Mouse (Mus musculus) MEL (cell line): ENCODE measurements around the gene Maml3. TPM values are rescaled to one million over a fixed set of nuclear protein-coding genes. Genes with fewer than 3 reads are reported as not detected.

Experiments used
- DNase-seq: peaks from one replicate; pipeline ENCODE4 v3.0.0; 2011; ENCODE audit warnings: low read depth, low spot score
- H3K27ac ChIP-seq: 2 replicates; pipeline ENCODE4 v1.5.1; 2012; ENCODE audit warnings: low read depth, mild to moderate bottlenecking, control low read depth, low read length, moderate library complexity; ENCODE audit not compliant: control insufficient read depth
- H3K27me3 ChIP-seq, 2 experiments: fragments of 150-350 bp in 1 of 2; sonication (generic) in 1 of 2; 2 replicates each; pipeline ENCODE4 v1.6.1; 2012; ENCODE audit warnings: low read length in 2 of 2, mild to moderate bottlenecking in 2 of 2, improper control_type of control experiment in 1 of 2, moderate library complexity in 1 of 2; ENCODE audit not compliant: insufficient read depth in 2 of 2, control insufficient read depth in 1 of 2
- H3K36me3 ChIP-seq, 2 experiments: 2 replicates each; pipeline ENCODE4 v1.6.1; 2012 to 2014; ENCODE audit warnings: low read length in 2 of 2, improper control_type of control experiment in 1 of 2, inconsistent platforms in 1 of 2, mild to moderate bottlenecking in 1 of 2; ENCODE audit not compliant: insufficient read depth in 2 of 2, control insufficient read depth in 1 of 2
- H3K4me1 ChIP-seq, 2 experiments: fragments of 150-350 bp in 1 of 2; sonication (generic) in 1 of 2; 2 replicates each; pipeline ENCODE4 v1.6.1; 2012; ENCODE audit warnings: low read length in 2 of 2, improper control_type of control experiment in 1 of 2, mild to moderate bottlenecking in 1 of 2; ENCODE audit not compliant: insufficient read depth in 2 of 2, control insufficient read depth in 1 of 2
- H3K4me3 ChIP-seq, 2 experiments: fragments of 150-350 bp in 1 of 2; sonication (generic) in 1 of 2; 2 replicates each; pipeline ENCODE4 v1.5.1; 2012; ENCODE audit warnings: low read depth in 2 of 2, low read length in 2 of 2, mild to moderate bottlenecking in 2 of 2, moderate library complexity in 2 of 2, control low read depth in 1 of 2, improper control_type of control experiment in 1 of 2; ENCODE audit not compliant: control insufficient read depth in 1 of 2, insufficient read depth in 1 of 2
- H3K79me2 ChIP-seq: 2 replicates; pipeline ENCODE4 v1.6.1; 2012; ENCODE audit warnings: mild to moderate bottlenecking, low read length, moderate library complexity; ENCODE audit not compliant: control insufficient read depth, poor library complexity, insufficient read depth
- H3K9ac ChIP-seq: 2 replicates; pipeline ENCODE4 v1.6.1; 2012; ENCODE audit warnings: low read depth, mild to moderate bottlenecking, control low read depth, low read length, moderate library complexity; ENCODE audit not compliant: control insufficient read depth, poor library complexity, severe bottlenecking
- H3K9me3 ChIP-seq: fragments of 150-350 bp; sonication (generic); replicated peaks from 2 replicates; pipeline ENCODE4 v1.6.1; 2012; ENCODE audit warnings: mild to moderate bottlenecking, low read length, improper control_type of control experiment, moderate library complexity; ENCODE audit not compliant: insufficient read depth
- BHLHE40 ChIP-seq: IDR thresholded peaks from 2 replicates; pipeline ENCODE4 v1.6.1; 2012; ENCODE audit warnings: low read depth, mild to moderate bottlenecking, inconsistent platforms, low read length, improper control_type of control experiment, borderline replicate concordance
- ELF1 ChIP-seq: IDR thresholded peaks from 2 replicates; pipeline ENCODE4 v1.6.1; 2014; ENCODE audit warnings: low read depth, mild to moderate bottlenecking, inconsistent platforms, low read length, improper control_type of control experiment, moderate library complexity
- ETS1 ChIP-seq: IDR thresholded peaks from 2 replicates; pipeline ENCODE4 v1.6.1; 2012; ENCODE audit warnings: low read depth, mild to moderate bottlenecking, inconsistent platforms, low read length, improper control_type of control experiment, moderate library complexity
- GABPA ChIP-seq: IDR thresholded peaks from 2 replicates; pipeline ENCODE4 v1.6.1; 2012; ENCODE audit warnings: low read depth, mild to moderate bottlenecking, inconsistent platforms, low read length, improper control_type of control experiment, moderate library complexity
- JUND ChIP-seq: IDR thresholded peaks from 2 replicates; pipeline ENCODE4 v1.6.1; 2011; ENCODE audit warnings: low read depth, mild to moderate bottlenecking, improper control_type of control experiment, low read length
- KAT2A ChIP-seq: conservative IDR thresholded peaks from 2 replicates; pipeline ENCODE4 v1.6.1; 2012; ENCODE audit warnings: low read depth, low read length, improper control_type of control experiment, inconsistent platforms
- MAFK ChIP-seq: IDR thresholded peaks from 2 replicates; pipeline ENCODE4 v1.6.1; 2011; ENCODE audit warnings: low read depth, mild to moderate bottlenecking, low read length, improper control_type of control experiment, borderline replicate concordance
- MAX ChIP-seq: IDR thresholded peaks from 2 replicates; pipeline ENCODE4 v1.6.1; 2011; ENCODE audit warnings: low read length, improper control_type of control experiment
- MAZ ChIP-seq: IDR thresholded peaks from 2 replicates; pipeline ENCODE4 v1.6.1; 2012; ENCODE audit warnings: low read depth, mild to moderate bottlenecking, inconsistent platforms, low read length, improper control_type of control experiment
- MXI1 ChIP-seq: IDR thresholded peaks from 2 replicates; pipeline ENCODE4 v1.6.1; 2011; ENCODE audit warnings: mild to moderate bottlenecking, low read depth, low read length, improper control_type of control experiment
- MYB ChIP-seq: IDR thresholded peaks from 2 replicates; pipeline ENCODE4 v1.6.1; 2011; ENCODE audit warnings: mild to moderate bottlenecking, low read depth, low read length, improper control_type of control experiment
- NELFE ChIP-seq: IDR thresholded peaks from 2 replicates; pipeline ENCODE4 v1.6.1; 2011; ENCODE audit warnings: low read depth, low read length, improper control_type of control experiment
- POLR2A ChIP-seq, 2 experiments: IDR thresholded peaks; 2 replicates each; pipeline ENCODE4 v1.6.1; 2011 to 2012; ENCODE audit warnings: low read length in 2 of 2, mild to moderate bottlenecking in 2 of 2, control low read depth in 1 of 2, improper control_type of control experiment in 1 of 2, low read depth in 1 of 2, moderate library complexity in 1 of 2; ENCODE audit not compliant: control insufficient read depth in 1 of 2, insufficient read depth in 1 of 2, poor library complexity in 1 of 2
- POLR2AphosphoS2 ChIP-seq: IDR thresholded peaks from 2 replicates; pipeline ENCODE4 v1.6.1; 2011; ENCODE audit warnings: low read length, improper control_type of control experiment
- SMC3 ChIP-seq: IDR thresholded peaks from 2 replicates; pipeline ENCODE4 v1.6.1; 2011; ENCODE audit warnings: low read depth, low read length, improper control_type of control experiment
- TBP ChIP-seq: IDR thresholded peaks from 2 replicates; pipeline ENCODE4 v1.8.0; 2011; ENCODE audit warnings: low read depth, low read length, improper control_type of control experiment
- TCF12 ChIP-seq: IDR thresholded peaks from 2 replicates; pipeline ENCODE4 v1.6.1; 2014; ENCODE audit warnings: low read depth, mild to moderate bottlenecking, inconsistent platforms, low read length, improper control_type of control experiment, moderate library complexity
- USF2 ChIP-seq, 2 experiments: IDR thresholded peaks; 2 replicates each; pipeline ENCODE4 v1.6.1; 2011 to 2012; ENCODE audit warnings: improper control_type of control experiment in 2 of 2, low read length in 2 of 2, borderline replicate concordance in 1 of 2, inconsistent platforms in 1 of 2, low read depth in 1 of 2, mild to moderate bottlenecking in 1 of 2; ENCODE audit not compliant: insufficient read depth in 1 of 2
- ZKSCAN1 ChIP-seq: IDR thresholded peaks from 2 replicates; pipeline ENCODE4 v1.6.1; 2012; ENCODE audit warnings: low read depth, mild to moderate bottlenecking, inconsistent platforms, low read length, improper control_type of control experiment, moderate library complexity
- ZMIZ1 ChIP-seq: IDR thresholded peaks from 2 replicates; pipeline ENCODE4 v1.6.1; 2012; ENCODE audit warnings: low read depth, mild to moderate bottlenecking, inconsistent platforms, low read length, improper control_type of control experiment, moderate library complexity
- polyA plus RNA-seq, 2 experiments: library from polyadenylated mRNA; stranded (reverse) in 1 of 2; unstranded in 1 of 2; fragments of >175 nt in 1 of 2; fragments of >200 nt in 1 of 2; gene quantifications; 2 replicates each; pipeline versions ENCODE4 v1.2.1 to v1.2.4; 2012; ENCODE audit warnings: low replicate concordance in 2 of 2, low read depth in 1 of 2; ENCODE audit not compliant: insufficient read length in 2 of 2, insufficient read depth in 1 of 2, missing spikeins in 1 of 2
- total RNA-seq: library from RNA; depleted of rRNA; stranded (reverse); fragments of 300-350 nt; gene quantifications from 2 replicates; pipeline ENCODE4 v1.2.3, GENCODE M21; 2012

Maml3 gene
- total and polyA plus RNA-seq, 3 experiments = 2.0 to 4.1 TPM; not detected in 1

DNA sequence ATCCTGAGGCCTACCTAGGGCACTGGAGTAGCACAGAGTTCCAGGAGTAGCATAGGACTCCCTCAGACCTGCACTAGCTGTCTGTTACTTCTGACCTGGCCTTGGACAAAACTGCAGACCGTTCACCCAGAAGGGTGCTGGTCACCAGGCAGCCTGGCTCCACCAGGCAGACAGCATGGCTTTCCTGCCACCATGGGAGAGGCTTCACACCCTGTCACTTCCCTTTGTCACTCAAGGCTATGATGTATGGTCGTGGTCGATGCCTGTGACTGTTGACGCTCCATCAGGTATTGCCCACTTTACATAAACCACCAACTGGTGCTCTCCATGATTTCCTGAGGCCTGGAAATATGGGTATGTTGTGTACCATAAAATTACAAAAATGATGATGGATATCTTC is 214.7 kb downstream of the Maml3 start:
- Histone ChIP-seq H3K27me3 (no peaks in the 10 kb centered on the region), H3K4me1 (no peaks in the 10 kb centered on the region), H3K27ac (no peak overlapping the region), H3K4me3 (no peak overlapping the region), H3K9me3 (no peaks in the 10 kb centered on the region), H3K9ac (no peak overlapping the region), H3K36me3 (no peaks in the 10 kb centered on the region), H3K79me2 (no peaks in the 10 kb centered on the region)
- DNase-seq = no peak
- TF ChIP-seq NELFE = no peak
- no peak for TF ChIP-seq JUND
- TF ChIP-seq TCF12 = no peak
- no peak for TF ChIP-seq SMC3
- no peak for TF ChIP-seq MAFK
- no peak for TF ChIP-seq TBP
- TF ChIP-seq MXI1 = no peak
- TF ChIP-seq ZMIZ1 = no peak

DNA sequence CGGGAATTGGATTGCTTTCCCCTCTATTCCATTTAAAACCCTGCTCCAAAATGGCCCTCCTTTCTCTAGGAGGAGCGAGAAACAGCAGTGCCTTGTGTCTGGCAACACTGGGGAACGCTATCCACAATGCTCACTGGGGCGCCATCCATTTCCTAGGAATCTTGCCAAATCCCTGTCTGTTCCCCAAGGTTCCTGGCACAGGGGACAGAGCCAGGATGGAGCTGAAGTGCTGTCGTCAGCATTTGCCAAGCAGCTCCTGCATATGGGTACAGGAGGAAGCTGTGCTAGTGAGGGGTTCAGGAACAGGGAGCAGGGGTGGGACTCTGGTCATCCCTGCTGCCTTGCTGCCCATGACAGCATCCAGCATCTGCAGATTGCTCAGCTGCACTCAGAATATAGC is 215.1 kb downstream of the Maml3 start:
- Histone ChIP-seq H3K79me2 (no peaks in the 10 kb centered on the region), H3K9ac (no peak overlapping the region), H3K4me1 (no peaks in the 10 kb centered on the region), H3K36me3 (no peaks in the 10 kb centered on the region), H3K9me3 (no peaks in the 10 kb centered on the region), H3K4me3 (no peak overlapping the region), H3K27ac (no peak overlapping the region), H3K27me3 (no peaks in the 10 kb centered on the region)
- TF ChIP-seq MYB (no peak), USF2 (IDR thresholded peaks at IDR 0.05; ENCODE audit: borderline replicate concordance in 1 of 2, insufficient read depth in 1 of 2, low read depth in 1 of 2, low read length in 2 of 2) (no peak), ZKSCAN1 (no peak), ELF1 (no peak), KAT2A (no peak)
- DNase-seq = no peak

GRCm38 (mm10) chr3:51888662-51889433 is 216.0 kb downstream of the Maml3 start:
- no peak overlapping the region for H3K27ac ChIP-seq
- TF ChIP-seq POLR2A (IDR thresholded peaks at IDR 0.05; ENCODE audit: control insufficient read depth in 1 of 2, insufficient read depth in 1 of 2, low read depth in 1 of 2, low read length in 2 of 2, poor library complexity in 1 of 2) (no peak), MAX (no peak), GABPA (no peak), BHLHE40 (no peak), ETS1 (no peak), POLR2AphosphoS2 (no peak), MAZ (no peak)
- TF ChIP-seq, all 39 proteins: peak for 0
- no peak for DNase-seq
- Histone ChIP-seq H3K27me3 (no peaks in the 10 kb centered on the region), H3K9me3 (no peaks in the 10 kb centered on the region), H3K9ac (no peak overlapping the region), H3K4me3 (no peak overlapping the region), H3K79me2 (no peaks in the 10 kb centered on the region), H3K36me3 (no peaks in the 10 kb centered on the region), H3K4me1 (no peaks in the 10 kb centered on the region)
